Mouse (Mus musculus) bone marrow macrophage, adult 2 months (primary cell): ENCODE results near the gene Gm8764.
"Not testable (repeated sequence)": the region's sequence is repeated elsewhere in the genome, so short reads cannot be mapped to it uniquely, and the experiment has no call there.

Experiments used
- CTCF ChIP-seq: IDR thresholded peaks from 2 replicates; pipeline ENCODE4 v1.5.1; 2012; ENCODE audit warnings: low read depth, mild to moderate bottlenecking, low read length, moderate library complexity
- POLR2A ChIP-seq: IDR thresholded peaks from 2 replicates; pipeline ENCODE4 v1.6.1; 2012; ENCODE audit warnings: mild to moderate bottlenecking, low read depth, low read length, borderline replicate concordance

- not testable (repeated sequence) for TF ChIP-seq POLR2A, CTCF
Measured at GRCm38 (mm10) chr10:104151197-104151596, 8.6 kb upstream of the Gm8764 start, which contains the start of gene Gm6763.
